Mouse (Mus musculus): ENCODE measurements around the gene Rnf10. TPM values are rescaled to one million over a fixed set of nuclear protein-coding genes. Genes with fewer than 3 reads are reported as not detected.

The Rnf10 gene
- polyA plus RNA-seq, 1 experiment from 2014 or later: 72.2 TPM

Other genes starting within 250 kb of the Rnf10 start
- gene Gm10401, start 174.6 kb downstream of the Rnf10 start, polyA plus RNA-seq (2014; fragmentation: Nextera tagmentation; extraction: Ambion mirVana): 19.5 and 25.1 TPM in 2 replicates
- 35.5 and 37.4 TPM in 2 replicates for gene Acads, start 153.6 kb downstream of the Rnf10 start, polyA plus RNA-seq (2014; fragmentation: Nextera tagmentation; extraction: Ambion mirVana)
- gene Unc119b, start 137.9 kb downstream of the Rnf10 start, polyA plus RNA-seq (2014; fragmentation: Nextera tagmentation; extraction: Ambion mirVana): 26.8 and 27.3 TPM in 2 replicates
- 56.2 and 59.5 TPM in 2 replicates for gene Mlec, start 114.7 kb downstream of the Rnf10 start, polyA plus RNA-seq (2014; fragmentation: Nextera tagmentation; extraction: Ambion mirVana)
- gene Cabp1, start 78.5 kb downstream of the Rnf10 start, polyA plus RNA-seq (2014; fragmentation: Nextera tagmentation; extraction: Ambion mirVana): 0.89 and 1.4 TPM in 2 replicates
- 171 and 181 TPM in 2 replicates for gene Pop5, start 37.1 kb downstream of the Rnf10 start, polyA plus RNA-seq (2014; fragmentation: Nextera tagmentation; extraction: Ambion mirVana)
- 62.7 and 67.9 TPM in 2 replicates for gene Coq5, start 6.8 kb upstream of the Rnf10 start, polyA plus RNA-seq (2014; fragmentation: Nextera tagmentation; extraction: Ambion mirVana)
- gene Dynll1, start 28.1 kb upstream of the Rnf10 start, polyA plus RNA-seq (2014; fragmentation: Nextera tagmentation; extraction: Ambion mirVana): 1,214 and 1,307 TPM in 2 replicates
- gene Srsf9, start 54.3 kb upstream of the Rnf10 start, polyA plus RNA-seq (2014; fragmentation: Nextera tagmentation; extraction: Ambion mirVana): 261 and 275 TPM in 2 replicates
- gene Gatc, start 68.3 kb upstream of the Rnf10 start, polyA plus RNA-seq (2014; fragmentation: Nextera tagmentation; extraction: Ambion mirVana): 39.3 and 39.4 TPM in 2 replicates
- 59.0 and 59.6 TPM in 2 replicates for gene Triap1, start 68.3 kb upstream of the Rnf10 start, polyA plus RNA-seq (2014; fragmentation: Nextera tagmentation; extraction: Ambion mirVana)
- gene Cox6a1, start 76.1 kb upstream of the Rnf10 start, polyA plus RNA-seq (2014; fragmentation: Nextera tagmentation; extraction: Ambion mirVana): 792 and 865 TPM in 2 replicates
- 7.5 and 9.7 TPM in 2 replicates for gene Msi1, start 156.7 kb upstream of the Rnf10 start, polyA plus RNA-seq (2014; fragmentation: Nextera tagmentation; extraction: Ambion mirVana)
- gene Pla2g1b, start 193.4 kb upstream of the Rnf10 start, polyA plus RNA-seq (2014; fragmentation: Nextera tagmentation; extraction: Ambion mirVana): 0.89 and 1.2 TPM in 2 replicates
- 14.8 and 15.2 TPM in 2 replicates for gene Sirt4, start 211.8 kb upstream of the Rnf10 start, polyA plus RNA-seq (2014; fragmentation: Nextera tagmentation; extraction: Ambion mirVana)
- gene Pxn, start 233.8 kb upstream of the Rnf10 start, polyA plus RNA-seq (2014; fragmentation: Nextera tagmentation; extraction: Ambion mirVana): 12.4 and 14.0 TPM in 2 replicates

All from liver, embryonic 11.5 days (tissue).